Mouse (Mus musculus) cerebellum, postnatal 10 days (tissue): ENCODE results near the gene Cilp.
"Not testable (repeated sequence)": the region's sequence is repeated elsewhere in the genome, so short reads cannot be mapped to it uniquely, and the experiment has no call there.

ENCODE experiments used
- DNase-seq, 2 experiments: peaks; one replicate each; pipeline ENCODE4 v3.0.0; 2021; ENCODE audit warnings: mixed read lengths in 2 of 2

Cilp gene

GRCm38 (mm10) chr9:65252026-65252425 is 13.0 kb upstream of the Cilp start:
- no peak for DNase-seq

GRCm38 (mm10) chr9:65255906-65256600 is 8.9 kb upstream of the Cilp start:
- DNase-seq, result no peak

- DNase-seq, result no peak
These were observed 7.6 kb upstream of the Cilp start for GRCm38 (mm10) chr9:65257218-65257910.

GRCm38 (mm10) chr9:65259366-65259765 is 5.6 kb upstream of the Cilp start:
- DNase-seq, result peak; percentile 37 to 48

GRCm38 (mm10) chr9:65261591-65262230 is 3.3 kb upstream of the Cilp start:
- peak; percentile 63 to 70 for DNase-seq

- DNase-seq, result no peak
These were observed 2.3 kb upstream of the Cilp start for GRCm38 (mm10) chr9:65262641-65263120.

- DNase-seq, result peak; percentile 87 to 89
These were observed 2.9 kb downstream of the Cilp start for GRCm38 (mm10) chr9:65267742-65268515.

- no peak for DNase-seq
These were observed 8.2 kb downstream of the Cilp start for GRCm38 (mm10) chr9:65273048-65273809.

- DNase-seq, result no peak
These were observed 8.9 kb downstream of the Cilp start for GRCm38 (mm10) chr9:65273873-65274272.

GRCm38 (mm10) chr9:65274851-65275250 is 9.9 kb downstream of the Cilp start:
- not testable (repeated sequence) for DNase-seq

- DNase-seq, result no peak
These were observed 11.0 kb downstream of the Cilp start for GRCm38 (mm10) chr9:65275810-65276530.

GRCm38 (mm10) chr9:65281536-65282151 is 16.7 kb downstream of the Cilp start:
- DNase-seq, result peak; percentile 39 to 51

GRCm38 (mm10) chr9:65283301-65283700 is 18.3 kb downstream of the Cilp start:
- peak; percentile 69 to 80 for DNase-seq

- DNase-seq, result not testable (repeated sequence)
These were observed 23.3 kb downstream of the Cilp start for GRCm38 (mm10) chr9:65288252-65288651.

GRCm38 (mm10) chr9:65289988-65290387 is 25.0 kb downstream of the Cilp start:
- DNase-seq, result no peak

GRCm38 (mm10) chr9:65292421-65292820 is 27.4 kb downstream of the Cilp start:
- DNase-seq, result no peak

GRCm38 (mm10) chr9:65293119-65293518 is 28.1 kb downstream of the Cilp start:
- DNase-seq, result no peak

- peak in 1 of 2 experiments; percentile 29 for DNase-seq
These were observed 28.6 kb downstream of the Cilp start for GRCm38 (mm10) chr9:65293580-65293972.

GRCm38 (mm10) chr9:65293973-65294715 is 29.2 kb downstream of the Cilp start, which contains the start of gene Clpx:
Gene Clpx, plus strand, starts transcription at chr9:65294260.
- DNase-seq, result peak; percentile 99
